Mouse (Mus musculus) heart, adult 18-20 months (tissue): Measurements from ENCODE around the gene Gm10188. TPM values are rescaled to one million over a fixed set of nuclear protein-coding genes. Genes with fewer than 3 reads are reported as not detected.

Experiments
- DNase-seq, 2 experiments: peaks; one replicate each; pipeline ENCODE4 v3.0.0; 2021 to 2022; ENCODE audit warnings: mixed read lengths in 1 of 2
- long read RNA-seq, 2 experiments: library from polyadenylated mRNA; stranded (forward); transcript quantifications; one replicate each; pipeline ENCODE4 v2.0.0; 2021
- total RNA-seq, 2 experiments: library from RNA; stranded (reverse); gene quantifications; 2 replicates each; pipeline ENCODE4 v1.2.3; 2021

Gm10188 gene
- total RNA-seq: not detected
- long read RNA-seq, experiment 1: 0 reads
- long read RNA-seq, experiment 2: 0 reads

DNA sequence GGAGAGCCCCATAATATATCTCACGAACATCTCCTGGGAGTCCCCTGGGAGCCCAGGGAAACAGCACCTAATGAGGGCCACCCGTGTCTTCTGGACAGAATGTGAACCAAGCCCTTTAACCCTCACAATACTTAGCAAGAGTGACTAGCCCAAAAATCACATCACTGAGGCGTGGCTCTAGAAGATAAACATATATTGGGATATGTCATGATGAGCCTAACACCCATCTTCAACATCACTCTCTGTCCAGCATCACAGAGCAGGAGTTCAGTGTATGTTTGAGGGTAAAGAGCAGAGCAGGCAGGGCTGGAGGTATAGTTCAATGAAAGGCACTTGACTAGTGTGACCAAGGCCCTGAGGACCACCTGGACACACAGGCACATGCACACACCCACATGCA, at the start of gene Gm10188:
Gene Gm10188 (minus strand): TSS at position 101 of the 400 bp plus-strand sequence.
- no peak for DNase-seq

DNA sequence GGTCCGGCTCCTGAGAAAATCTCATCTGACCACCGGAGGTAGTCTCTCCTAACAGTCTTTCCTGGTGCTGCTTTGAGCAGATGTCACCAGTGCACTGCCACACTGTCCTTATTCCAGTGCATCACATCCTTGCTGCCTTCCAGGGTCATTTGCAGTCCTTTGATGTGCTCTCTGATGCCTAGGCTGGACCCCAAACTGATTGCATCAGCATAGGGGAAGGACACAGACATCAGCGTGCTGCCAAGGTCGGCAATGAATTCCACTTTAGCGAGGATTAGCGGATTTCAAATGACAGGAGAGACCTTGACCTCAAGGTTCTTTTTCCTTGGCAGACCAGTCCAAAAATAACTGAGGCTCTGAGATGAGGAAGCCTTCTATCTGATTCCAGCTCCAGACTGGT, 47.6 kb upstream of the Gm10188 start:
- DNase-seq: no peak

DNA sequence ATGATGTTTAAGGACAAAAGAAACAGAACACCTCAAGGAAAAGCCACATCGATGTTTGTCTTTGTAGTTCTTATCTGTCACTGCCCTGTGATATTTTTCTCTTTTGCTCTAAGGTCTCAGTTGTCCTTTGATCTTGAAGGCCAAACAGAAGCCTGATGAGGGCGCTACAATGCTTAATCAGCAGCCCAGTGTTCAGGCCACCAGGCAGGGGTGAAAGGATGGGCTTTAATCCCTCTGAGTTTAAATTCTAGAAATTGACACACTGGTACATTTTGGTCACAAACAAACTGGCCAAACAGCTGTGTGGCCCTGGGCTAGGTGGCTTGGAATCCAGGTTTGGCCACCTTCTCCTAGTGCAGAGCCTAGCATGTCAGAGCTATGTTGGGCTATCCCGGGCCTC, 47.1 kb upstream of the Gm10188 start:
- DNase-seq: no peak

DNA sequence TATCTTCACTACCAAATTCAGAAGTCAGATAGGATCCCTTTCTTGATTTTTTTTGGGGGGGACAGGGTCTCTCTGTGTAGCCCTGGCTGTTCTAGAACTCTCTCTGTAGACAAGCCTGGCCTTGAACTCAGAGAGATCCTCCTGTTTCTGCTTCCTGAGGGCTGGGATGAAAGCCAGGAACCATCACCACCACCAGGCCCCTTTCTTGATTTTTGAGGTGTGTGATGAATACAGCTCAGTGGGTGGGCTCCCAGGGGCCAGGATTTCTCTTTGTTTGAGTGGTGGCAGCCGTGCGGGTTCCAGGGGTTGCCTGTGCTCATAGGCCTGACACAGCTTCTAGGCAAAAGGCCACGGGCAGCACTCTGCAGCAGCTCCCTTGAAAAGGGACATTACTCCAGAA, 41.7 kb upstream of the Gm10188 start:
- no peak for DNase-seq

DNA sequence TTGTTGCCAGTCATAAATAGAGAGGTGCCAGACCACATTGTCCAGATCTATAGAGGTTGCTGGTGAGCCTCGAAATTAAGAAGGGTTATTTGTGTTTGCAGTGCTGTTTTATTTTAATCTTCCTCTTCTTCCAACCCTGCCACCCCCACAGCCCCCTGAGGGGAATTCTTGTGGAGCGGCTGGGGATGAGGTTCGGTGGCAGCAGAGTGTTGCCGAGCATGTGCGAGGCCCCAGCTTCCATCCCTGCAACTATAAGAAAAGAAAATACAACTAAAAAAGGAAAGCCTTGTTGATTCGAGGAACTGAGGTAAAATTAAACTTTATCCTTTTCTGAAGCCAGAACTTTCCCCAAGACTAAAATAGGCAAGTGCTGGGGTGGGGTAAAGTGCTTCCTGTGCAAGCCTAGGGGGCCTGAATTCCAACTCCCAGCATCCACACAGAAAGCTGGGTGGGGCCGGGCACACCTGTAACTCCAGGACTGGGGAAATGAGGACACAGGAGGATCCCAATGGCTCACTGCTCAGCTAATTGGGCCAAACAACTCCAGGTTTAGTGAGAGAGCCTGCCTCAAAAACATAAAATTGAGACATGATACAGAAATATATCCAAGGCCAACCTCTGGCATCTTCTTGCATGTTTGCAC, 39.0 kb upstream of the Gm10188 start:
- no peak for DNase-seq

DNA sequence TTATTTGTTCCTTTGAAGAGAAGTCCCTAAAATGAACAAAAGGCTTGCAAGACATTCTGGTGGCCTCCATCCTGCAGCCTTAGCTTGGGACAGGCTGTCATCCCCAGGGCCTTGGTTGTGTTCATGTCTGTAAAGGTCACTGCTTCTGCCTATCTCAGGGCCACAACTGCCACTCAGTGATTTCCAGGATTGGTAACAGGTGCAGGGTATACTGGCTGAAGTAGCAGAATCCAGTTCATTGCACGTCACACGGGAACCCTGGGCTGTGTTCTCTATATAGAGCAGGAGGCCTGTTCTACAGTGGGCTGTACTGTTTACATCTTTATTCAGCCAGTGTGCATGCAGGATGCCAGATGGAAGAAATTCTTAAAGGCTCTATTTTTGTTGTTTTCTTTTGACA, 38.4 kb upstream of the Gm10188 start:
- DNase-seq: no peak

DNA sequence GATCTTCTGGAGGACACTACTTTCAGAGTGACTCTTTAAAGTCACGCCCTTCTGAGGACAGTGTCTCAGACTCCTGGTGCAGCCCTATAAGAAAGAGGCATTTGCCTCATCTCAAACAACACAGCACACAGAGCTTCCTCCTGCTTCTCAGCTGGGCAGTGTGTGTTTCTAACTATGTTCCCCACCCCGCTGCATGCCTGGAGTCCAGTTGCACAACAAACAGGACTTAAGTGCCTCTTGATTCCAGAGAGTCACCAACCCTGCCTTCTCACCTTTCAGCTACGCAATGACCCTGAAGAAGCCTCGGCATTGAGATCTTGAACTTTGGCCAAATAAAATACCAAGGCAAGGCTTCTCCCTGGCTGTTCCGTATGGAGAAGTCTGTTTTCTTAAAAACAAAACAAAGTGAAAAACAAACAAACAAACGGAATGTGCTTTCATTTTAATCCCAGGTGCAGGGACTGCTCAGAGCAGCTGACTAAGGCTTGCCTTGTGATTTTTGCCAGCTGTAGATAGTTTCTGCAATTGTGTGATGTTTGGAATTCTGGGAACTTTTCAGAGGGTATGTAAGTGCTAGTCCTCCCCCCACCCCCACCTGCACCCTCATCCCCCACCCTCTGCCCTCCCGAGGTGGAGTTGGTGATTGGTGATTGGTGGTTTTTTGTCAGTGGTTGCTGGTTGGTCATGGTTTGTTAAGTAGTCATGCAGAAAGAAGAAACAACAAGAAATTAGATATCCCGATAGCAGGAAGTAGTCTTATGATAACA, 37.4 kb upstream of the Gm10188 start:
- DNase-seq: no peak

DNA sequence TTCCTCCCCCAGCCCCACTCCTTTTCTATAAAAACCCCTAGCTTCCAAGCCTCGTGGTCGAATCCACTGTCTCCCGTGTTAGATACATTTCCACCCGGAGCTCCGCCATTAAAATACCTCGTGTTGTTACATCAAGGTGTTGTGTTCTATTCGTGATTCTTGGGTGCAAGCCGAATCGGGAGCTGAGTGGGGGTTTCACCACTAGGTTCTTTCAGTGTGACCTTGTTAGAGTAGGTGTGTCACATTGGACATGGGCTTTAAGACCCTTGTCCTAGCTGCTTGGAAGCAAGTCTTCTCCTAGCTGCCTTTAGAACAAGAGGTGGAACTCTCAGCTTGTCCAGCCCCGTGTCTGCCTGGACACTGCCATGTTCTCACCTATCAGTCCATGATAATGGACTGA, 36.4 kb upstream of the Gm10188 start:
- no peak for DNase-seq

DNA sequence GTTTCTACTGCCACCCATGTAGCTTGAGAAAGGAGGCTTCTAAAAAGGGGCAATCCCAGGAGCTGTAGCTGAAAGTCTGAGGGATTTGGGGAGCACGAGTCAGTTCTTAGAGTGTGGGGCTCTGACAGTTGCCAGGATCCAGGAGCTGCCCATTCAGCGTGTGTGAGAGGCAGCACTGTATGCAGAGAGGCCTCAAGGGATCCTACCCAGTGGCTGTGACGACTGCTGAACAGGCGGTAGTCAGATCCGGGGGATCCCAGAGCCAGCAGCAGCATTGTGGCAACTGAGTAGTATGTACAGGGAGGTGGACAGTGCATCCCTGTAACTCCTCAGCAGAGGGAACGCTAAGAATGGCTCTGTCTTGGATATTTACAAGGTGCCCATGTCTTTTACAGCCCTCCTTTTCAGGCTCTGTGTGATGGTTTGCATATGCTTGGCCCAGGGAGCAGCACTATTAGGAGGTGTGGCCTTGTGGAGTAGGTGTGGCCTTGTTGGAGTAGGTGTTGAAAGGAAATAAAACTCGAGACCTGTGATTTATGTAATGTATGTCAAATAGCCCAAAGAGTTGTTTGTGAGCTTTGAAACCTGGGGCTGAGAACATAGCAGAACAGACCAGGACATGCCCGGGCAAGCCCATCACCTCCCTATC, 35.8 kb upstream of the Gm10188 start:
- no peak for DNase-seq

DNA sequence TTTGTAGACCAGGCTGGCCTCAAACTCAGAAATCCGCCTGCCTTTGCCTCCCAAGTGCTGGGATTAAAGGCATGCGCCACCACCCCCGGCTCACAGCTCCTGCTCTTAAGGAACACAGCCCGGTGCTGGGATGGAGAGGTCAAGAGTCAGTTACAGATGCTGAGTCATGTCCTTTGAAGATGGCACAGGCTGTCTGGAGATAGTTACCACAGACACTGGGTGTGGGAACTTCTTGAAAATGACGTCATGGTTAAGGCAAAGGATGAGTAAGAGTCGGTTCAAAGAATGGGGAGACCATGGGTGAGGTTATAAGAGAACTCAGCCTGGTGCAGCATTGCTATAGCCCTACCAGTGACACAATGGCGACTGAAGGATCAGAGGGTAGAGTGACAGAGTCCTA, 35.0 kb upstream of the Gm10188 start:
- DNase-seq: no peak

DNA sequence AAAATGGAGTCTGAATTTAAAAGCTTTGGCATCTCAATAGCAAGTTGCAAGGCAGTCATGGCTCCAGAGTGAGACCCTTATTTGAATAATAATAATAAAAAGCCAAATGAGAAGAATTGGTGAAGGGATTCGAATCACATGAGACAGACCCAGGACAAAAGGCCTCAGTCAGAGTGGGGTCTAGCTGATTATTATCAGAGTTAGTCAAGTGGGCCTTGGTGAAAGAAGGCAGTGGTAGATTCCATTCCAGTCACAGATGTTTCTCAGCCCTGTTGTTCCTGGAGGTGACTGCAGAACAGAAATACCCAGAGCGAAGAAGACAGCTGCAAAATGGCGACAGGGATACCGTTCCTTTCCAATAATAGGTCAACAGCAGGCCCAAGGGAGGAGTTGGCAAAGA, 34.1 kb upstream of the Gm10188 start:
- DNase-seq: no peak

DNA sequence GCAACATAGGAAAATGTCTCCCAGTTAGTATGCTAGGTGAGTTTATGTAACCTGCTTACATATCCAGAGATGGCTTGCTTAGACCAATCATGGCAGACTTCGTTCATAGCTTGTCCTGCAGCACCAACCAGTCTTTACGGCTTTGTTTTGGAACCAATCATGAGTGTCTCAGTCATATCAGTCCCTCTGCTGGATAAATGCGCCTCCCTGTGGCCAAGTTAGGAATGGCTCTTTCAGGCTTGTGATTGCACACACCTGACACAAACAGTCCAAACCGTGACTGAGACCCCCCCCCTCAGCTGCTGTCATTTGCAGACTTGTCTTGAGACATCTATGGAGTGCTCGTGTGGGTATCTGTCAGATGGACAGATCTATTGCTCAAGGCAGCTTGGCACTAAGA, 31.5 kb upstream of the Gm10188 start:
- DNase-seq: no peak

DNA sequence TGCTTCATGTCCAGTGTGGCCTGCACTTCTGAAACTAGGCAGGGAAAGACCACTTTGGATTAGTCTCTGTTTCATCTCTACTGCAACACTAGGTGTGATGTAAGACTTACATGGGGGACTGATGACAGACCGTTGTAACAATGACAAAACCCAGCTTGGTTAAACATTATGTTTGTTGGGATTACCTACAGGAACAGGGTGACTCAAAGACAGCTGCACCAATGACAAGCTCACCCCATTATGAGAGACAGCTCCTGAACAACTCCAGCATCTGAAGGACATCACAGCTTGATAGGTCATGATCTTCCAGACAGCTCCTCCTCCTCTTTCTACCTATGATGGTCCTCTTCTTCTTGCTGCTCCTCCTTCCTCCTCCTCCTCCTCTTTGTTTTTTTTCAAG, 30.8 kb upstream of the Gm10188 start:
- no peak for DNase-seq

DNA sequence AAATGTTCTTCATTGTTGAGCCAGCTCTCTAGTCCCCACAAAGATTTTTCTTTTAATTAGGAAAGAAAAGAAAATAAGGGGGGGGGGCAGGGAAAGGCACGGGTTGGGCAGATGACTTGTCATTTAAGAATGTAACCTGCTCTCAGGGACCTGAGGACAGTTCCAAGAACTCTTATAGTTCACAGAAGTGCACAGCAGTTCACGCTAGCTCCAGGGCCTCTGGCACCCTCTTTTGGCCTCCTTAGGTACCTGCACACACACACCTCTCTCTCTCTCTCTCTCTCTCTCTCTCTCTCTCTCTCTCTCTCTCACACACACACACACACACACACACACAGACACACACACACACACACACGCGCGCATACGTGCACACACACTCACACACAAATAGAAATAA, 24.9 kb upstream of the Gm10188 start:
- DNase-seq: no peak

DNA sequence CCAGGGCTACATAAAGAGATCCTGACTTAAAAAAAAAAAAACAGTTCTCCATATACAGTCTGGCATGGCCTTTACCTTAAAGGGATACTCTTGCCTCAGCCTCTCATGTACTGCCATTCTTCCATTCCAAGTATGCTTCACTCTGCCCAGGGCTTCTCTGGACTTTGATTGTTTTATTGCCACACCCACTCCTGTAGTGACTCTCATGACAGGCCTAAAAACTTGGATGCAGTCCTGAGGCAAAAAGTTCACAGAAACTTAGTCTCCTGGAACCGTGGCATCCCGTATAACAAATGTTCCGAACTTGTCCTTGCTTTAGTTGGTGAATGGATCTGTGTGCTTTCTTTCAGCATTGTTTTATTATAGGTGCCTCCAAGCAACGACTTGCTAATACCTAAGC, 17.1 kb upstream of the Gm10188 start:
- DNase-seq: no peak

DNA sequence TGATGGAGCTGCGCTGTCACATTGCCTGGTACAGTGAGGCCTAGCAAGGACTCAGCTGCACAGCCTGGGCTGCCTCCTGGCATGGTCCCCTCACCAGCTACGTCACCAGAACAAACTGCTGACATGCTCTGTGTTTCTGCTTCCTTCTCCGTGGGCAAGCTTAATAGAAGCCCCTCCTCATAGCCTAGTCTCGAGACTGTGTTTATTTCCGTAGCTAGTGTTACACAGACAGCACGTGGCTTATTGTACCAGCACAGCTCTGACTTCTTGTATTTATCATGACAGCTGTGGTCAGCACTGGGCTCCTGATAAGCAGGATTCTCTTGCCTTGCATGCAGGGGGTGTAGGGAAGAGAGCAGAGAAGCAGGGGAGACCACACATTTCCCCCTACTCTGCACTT, 16.6 kb upstream of the Gm10188 start:
- DNase-seq: peak in 1 of 2 experiments; percentile 66

DNA sequence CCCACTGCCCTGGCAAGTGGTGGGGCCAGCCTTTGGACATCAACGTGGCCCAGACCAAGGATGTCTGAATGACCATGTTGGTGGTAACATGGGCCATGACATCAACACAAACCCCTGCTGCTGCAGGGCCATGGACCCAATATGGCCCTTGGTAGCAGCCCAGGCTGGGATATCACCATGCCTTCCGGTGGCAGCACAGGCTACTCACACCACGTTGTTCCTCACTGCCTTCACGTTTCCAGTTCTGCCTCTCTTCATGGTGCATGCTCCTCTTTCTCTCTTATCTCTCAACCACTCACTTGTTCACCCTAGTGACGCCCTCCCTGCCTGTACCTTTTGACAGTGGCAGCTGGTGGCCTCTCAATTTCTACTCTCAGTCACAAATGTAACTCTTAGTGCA, 15.4 kb upstream of the Gm10188 start:
- no peak for DNase-seq

DNA sequence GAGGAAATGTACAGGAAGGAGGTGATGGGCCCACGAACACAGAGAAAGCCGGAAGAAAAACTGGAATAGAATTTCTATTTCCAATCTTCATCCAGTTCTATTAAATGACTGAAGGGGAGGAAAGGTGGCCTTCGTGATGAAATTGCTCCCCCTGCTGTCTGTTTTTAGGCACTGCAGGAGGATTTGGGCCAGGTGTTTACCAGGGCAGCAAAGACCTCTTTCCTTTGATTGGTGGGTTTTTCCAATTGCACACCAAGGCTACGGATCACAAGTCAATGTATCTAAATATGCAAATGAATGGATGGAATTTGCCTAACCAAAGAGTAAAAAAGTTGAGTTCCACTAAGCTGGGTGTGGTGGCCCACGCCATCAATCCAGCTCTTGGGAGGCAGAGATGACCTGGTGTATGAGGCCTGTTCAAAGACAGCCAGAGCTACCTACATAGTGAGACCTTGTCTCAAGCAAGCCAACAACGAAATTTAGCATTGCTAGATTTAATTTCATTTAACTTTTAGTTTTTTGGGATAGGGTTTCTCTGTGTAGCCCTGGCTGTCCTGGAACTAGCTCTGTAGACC, 8.1 kb upstream of the Gm10188 start:
- peak; percentile 54 to 82 for DNase-seq

DNA sequence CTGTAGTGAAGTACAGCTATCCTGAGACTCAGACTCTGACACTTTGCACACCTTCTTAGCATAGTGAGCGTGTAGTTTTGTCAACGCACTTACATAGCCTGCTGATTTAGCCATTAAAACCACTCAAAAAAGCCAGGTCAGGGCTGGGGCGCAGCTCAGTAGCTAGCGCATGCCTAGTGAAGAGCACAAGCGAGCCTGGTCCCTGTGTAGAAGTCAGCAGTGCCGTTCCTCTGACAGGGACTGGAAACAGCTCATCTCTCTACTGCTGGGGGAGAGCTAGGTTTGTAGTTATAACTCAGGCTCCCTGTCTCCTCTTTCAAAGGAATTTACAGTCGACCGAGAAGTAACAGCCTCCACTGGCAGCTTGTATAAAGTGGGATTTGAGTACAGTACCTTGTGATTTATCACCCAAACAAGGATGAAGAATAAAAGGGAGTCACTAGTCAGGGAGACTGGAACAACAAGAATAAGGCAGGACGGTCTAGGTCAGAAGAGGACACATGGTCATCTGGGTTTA, 5.2 kb upstream of the Gm10188 start:
- DNase-seq: no peak

DNA sequence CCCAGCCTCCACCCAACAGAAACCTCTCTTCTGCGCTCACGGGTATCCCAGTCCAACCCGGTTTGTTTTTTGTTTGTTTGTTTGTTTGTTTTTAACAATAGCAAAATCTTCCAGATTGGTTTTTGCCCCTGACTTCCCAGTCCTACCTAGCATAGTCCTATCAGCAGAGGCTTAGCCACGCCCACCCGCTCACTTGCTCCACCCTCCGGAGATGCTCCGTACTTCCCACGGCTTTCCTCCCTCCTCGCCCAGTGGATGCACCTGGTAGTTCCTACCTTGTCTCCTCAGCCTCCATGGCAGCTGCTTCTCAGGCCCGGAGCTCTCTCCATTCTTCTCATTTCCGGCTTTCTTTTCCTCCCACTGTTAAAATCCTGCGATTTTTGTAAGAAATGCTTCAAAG, 4.0 kb upstream of the Gm10188 start:
- no peak for DNase-seq

DNA sequence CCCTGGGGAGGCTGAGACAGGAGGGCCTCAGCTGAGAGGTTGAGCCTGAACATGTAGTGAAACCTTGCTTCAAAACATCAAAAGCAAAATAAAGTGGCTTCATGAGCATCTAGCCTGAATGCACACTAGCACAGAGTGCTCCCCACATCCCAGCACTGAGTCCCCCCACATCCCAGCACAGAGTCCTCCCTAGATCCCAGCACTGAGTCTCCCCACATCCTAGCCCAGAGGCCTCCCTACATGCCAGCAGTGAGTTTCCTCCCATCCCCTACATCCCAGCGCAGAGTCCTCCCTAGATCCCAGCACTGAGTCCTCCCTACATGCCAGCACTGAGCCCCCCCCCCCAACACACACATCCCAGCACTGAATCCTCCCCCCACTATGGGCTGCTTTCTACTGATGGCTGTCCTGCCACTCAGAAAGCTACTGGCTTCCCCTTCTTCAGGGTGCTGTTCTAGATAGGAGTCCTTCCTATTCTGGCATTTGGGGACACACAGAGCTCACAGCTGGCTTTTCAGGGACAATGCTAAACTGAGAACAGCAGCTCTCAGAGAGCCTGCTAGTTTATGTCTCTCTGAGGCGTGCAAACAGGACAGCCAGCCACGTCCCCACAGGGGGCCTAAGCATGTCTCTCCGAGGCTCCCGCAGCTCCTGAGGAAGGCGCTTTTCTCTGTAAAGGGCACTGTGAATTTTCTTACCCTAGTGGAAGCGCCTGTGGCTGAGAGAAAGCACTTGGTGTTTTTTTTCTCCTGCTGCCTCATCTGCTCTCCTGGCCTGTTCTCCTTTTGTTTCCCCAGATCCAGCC, 2.1 kb upstream of the Gm10188 start:
- DNase-seq: no peak
